Mouse (Mus musculus): Measurements from ENCODE around the gene Crxos. TPM values are rescaled to one million over a fixed set of nuclear protein-coding genes. Genes with fewer than 3 reads are reported as not detected.

The Crxos gene
- polyA plus RNA-seq, 1 experiment, result not detected

- 55% methylated on average over 16 of the region's 16 CpGs for WGBS
- peaks cover 19% of the 10 kb centered on the region for H3K36me3 ChIP-seq (ENCODE audit: control insufficient read depth, insufficient read depth, low read length)
- H3K27me3 ChIP-seq (ENCODE audit: control insufficient read depth, insufficient read depth, low read length), result no peaks in the 10 kb centered on the region
- TF ChIP-seq POLR2A (IDR thresholded peaks at IDR 0.05; ENCODE audit: low read depth, low read length) (no peak), CTCF (IDR thresholded peaks at IDR 0.05; ENCODE audit: extremely low read depth, insufficient read length, insufficient replicate concordance, low read depth, low read length) (no peak)
- H3K4me3 ChIP-seq (ENCODE audit: low read depth, low read length), result no peak overlapping the region
- H3K27ac ChIP-seq (ENCODE audit: insufficient read depth, low read depth, low read length), result no peak overlapping the region; the same call in 1 of the 2 replicates
- no peaks in the 10 kb centered on the region for H3K4me1 ChIP-seq (ENCODE audit: control insufficient read depth, insufficient read depth, insufficient read length, low read length)
Observed at GRCm38 (mm10) chr7:15933437-15934359, 51.3 kb downstream of the Crxos start.

- H3K4me1 ChIP-seq (ENCODE audit: control insufficient read depth, insufficient read depth, insufficient read length, low read length), result no peaks in the 10 kb centered on the region
- H3K36me3 ChIP-seq (ENCODE audit: control insufficient read depth, insufficient read depth, low read length), result peaks cover 54% of the 10 kb centered on the region
- TF ChIP-seq CTCF (IDR thresholded peaks at IDR 0.05; ENCODE audit: extremely low read depth, insufficient read length, insufficient replicate concordance, low read depth, low read length) (no peak), POLR2A (IDR thresholded peaks at IDR 0.05; ENCODE audit: low read depth, low read length) (no peak)
- H3K4me3 ChIP-seq (ENCODE audit: low read depth, low read length), result no peak overlapping the region
- no peaks in the 10 kb centered on the region for H3K27me3 ChIP-seq (ENCODE audit: control insufficient read depth, insufficient read depth, low read length)
- WGBS, result 68% methylated on average over 5 of the region's 5 CpGs
- H3K27ac ChIP-seq (ENCODE audit: insufficient read depth, low read depth, low read length), result no peak overlapping the region
Observed at GRCm38 (mm10) chr7:15937491-15937890, 55.1 kb downstream of the Crxos start.

- H3K27me3 ChIP-seq (ENCODE audit: control insufficient read depth, insufficient read depth, low read length), result no peaks in the 10 kb centered on the region
- WGBS, result 89% methylated on average over 3 of the region's 3 CpGs
- no peaks in the 10 kb centered on the region for H3K4me1 ChIP-seq (ENCODE audit: control insufficient read depth, insufficient read depth, insufficient read length, low read length)
- H3K27ac ChIP-seq (ENCODE audit: insufficient read depth, low read depth, low read length), result no peak overlapping the region
- H3K36me3 ChIP-seq (ENCODE audit: control insufficient read depth, insufficient read depth, low read length), result peaks cover 65% of the 10 kb centered on the region
- TF ChIP-seq CTCF (IDR thresholded peaks at IDR 0.05; ENCODE audit: extremely low read depth, insufficient read length, insufficient replicate concordance, low read depth, low read length), result no peak
- no peak for TF ChIP-seq POLR2A (IDR thresholded peaks at IDR 0.05; ENCODE audit: low read depth, low read length)
- no peak overlapping the region for H3K4me3 ChIP-seq (ENCODE audit: low read depth, low read length)
Observed at GRCm38 (mm10) chr7:15938621-15939020, 56.2 kb downstream of the Crxos start.

- Histone ChIP-seq H3K36me3 (ENCODE audit: control insufficient read depth, insufficient read depth, low read length) (peaks cover 47% of the 10 kb centered on the region), H3K4me3 (ENCODE audit: low read depth, low read length) (no peak overlapping the region), H3K27ac (ENCODE audit: insufficient read depth, low read depth, low read length) (no peak overlapping the region), H3K27me3 (ENCODE audit: control insufficient read depth, insufficient read depth, low read length) (no peaks in the 10 kb centered on the region), H3K4me1 (ENCODE audit: control insufficient read depth, insufficient read depth, insufficient read length, low read length) (peaks cover 10% of the 10 kb centered on the region)
- 89% methylated on average over 1 of the region's 1 CpGs for WGBS
- no peak for TF ChIP-seq POLR2A (IDR thresholded peaks at IDR 0.05; ENCODE audit: low read depth, low read length)
- TF ChIP-seq CTCF (IDR thresholded peaks at IDR 0.05; ENCODE audit: extremely low read depth, insufficient read length, insufficient replicate concordance, low read depth, low read length), result no peak
Observed at GRCm38 (mm10) chr7:15944311-15944710, 61.9 kb downstream of the Crxos start.

- Histone ChIP-seq H3K27me3 (ENCODE audit: control insufficient read depth, insufficient read depth, low read length) (no peaks in the 10 kb centered on the region), H3K27ac (ENCODE audit: insufficient read depth, low read depth, low read length) (no peak overlapping the region), H3K4me3 (ENCODE audit: low read depth, low read length) (peak overlapping the region; percentile 91), H3K4me1 (ENCODE audit: control insufficient read depth, insufficient read depth, insufficient read length, low read length) (peaks cover 10% of the 10 kb centered on the region), H3K36me3 (ENCODE audit: control insufficient read depth, insufficient read depth, low read length) (peaks cover 41% of the 10 kb centered on the region)
- TF ChIP-seq POLR2A (IDR thresholded peaks at IDR 0.05; ENCODE audit: low read depth, low read length) (no peak), CTCF (IDR thresholded peaks at IDR 0.05; ENCODE audit: extremely low read depth, insufficient read length, insufficient replicate concordance, low read depth, low read length) (no peak)
- WGBS, result 1% methylated on average over 8 of the region's 8 CpGs
Observed at GRCm38 (mm10) chr7:15945211-15945610, 62.8 kb downstream of the Crxos start.

GRCm38 (mm10) chr7:15945721-15946536 is 63.5 kb downstream of the Crxos start, which contains the start of gene Nop53:
Gene Nop53, minus strand, starts transcription at chr7:15946074.
- 2% methylated on average over 59 of the region's 59 CpGs for WGBS
- H3K27ac ChIP-seq (ENCODE audit: insufficient read depth, low read depth, low read length), result peak within 1 kb of the TSS; percentile 90
- no peak; the same call in 1 of the 2 replicates for TF ChIP-seq POLR2A (IDR thresholded peaks at IDR 0.05; ENCODE audit: low read depth, low read length)
- no peak for TF ChIP-seq CTCF (IDR thresholded peaks at IDR 0.05; ENCODE audit: extremely low read depth, insufficient read length, insufficient replicate concordance, low read depth, low read length)
- H3K27me3 ChIP-seq (ENCODE audit: control insufficient read depth, insufficient read depth, low read length), result no peaks in the 10 kb centered on the region
- peaks cover 10% of the 10 kb centered on the region for H3K4me1 ChIP-seq (ENCODE audit: control insufficient read depth, insufficient read depth, insufficient read length, low read length)
- H3K4me3 ChIP-seq (ENCODE audit: low read depth, low read length), result peak within 1 kb of the TSS; percentile 91
- H3K36me3 ChIP-seq (ENCODE audit: control insufficient read depth, insufficient read depth, low read length), result peaks cover 34% of the 10 kb centered on the region
